Mouse (Mus musculus) forebrain, embryonic 14.5 days (tissue): ENCODE results near the gene Traf3. TPM values are rescaled to one million over a fixed set of nuclear protein-coding genes. Genes with fewer than 3 reads are reported as not detected.

ENCODE experiments used
- ATAC-seq: fragments of 200-750 bp; cut with Nextera tagmentation; 2 replicates; pipeline ENCODE4 v1.8.0; 2017; ENCODE audit warnings: mild to moderate bottlenecking, moderate library complexity
- DNase-seq: peaks from one replicate; pipeline ENCODE4 v3.0.0-alpha.2; 2015; ENCODE audit warnings: low spot score
- H3K27ac ChIP-seq: fragments of 300-500 bp; sonication (generic); 2 replicates; pipeline ENCODE4 v1.5.1; 2014; ENCODE audit warnings: low read depth, mild to moderate bottlenecking, control low read depth, low read length, moderate library complexity
- H3K27me3 ChIP-seq: fragments of 300-500 bp; sonication (generic); replicated peaks from 2 replicates; pipeline ENCODE4 v1.6.1; 2014; ENCODE audit warnings: low read length, control low read depth, mixed read lengths; ENCODE audit not compliant: control insufficient read depth, insufficient read depth
- H3K36me3 ChIP-seq: fragments of 300-500 bp; sonication (generic); 2 replicates; pipeline ENCODE4 v1.6.1; 2014; ENCODE audit warnings: low read length, control low read depth; ENCODE audit not compliant: control insufficient read depth, insufficient read depth
- H3K4me1 ChIP-seq: fragments of 300-500 bp; sonication (generic); 2 replicates; pipeline ENCODE4 v1.6.1; 2014; ENCODE audit warnings: antibody characterized with exemption, low read length, control low read depth; ENCODE audit not compliant: control insufficient read depth, insufficient read depth
- H3K4me2 ChIP-seq: fragments of 300-500 bp; sonication (generic); 2 replicates; pipeline ENCODE4 v1.6.1; 2014; ENCODE audit warnings: mild to moderate bottlenecking, control low read depth, low read length
- H3K4me3 ChIP-seq: fragments of 300-500 bp; sonication (generic); 2 replicates; pipeline ENCODE4 v1.5.1; 2014; ENCODE audit warnings: low read depth, low read length, control low read depth
- H3K9ac ChIP-seq: fragments of 300-500 bp; sonication (generic); 2 replicates; pipeline ENCODE4 v1.6.1; 2014; ENCODE audit warnings: mild to moderate bottlenecking, low read length, control low read depth, moderate library complexity
- H3K9me3 ChIP-seq: fragments of 300-500 bp; sonication (generic); replicated peaks from 2 replicates; pipeline ENCODE4 v1.6.1; 2016; ENCODE audit warnings: low read length, control low read depth, mixed read lengths; ENCODE audit not compliant: control insufficient read depth
- WGBS: fragments of 180-500 bp; shearing (Covaris S2); extraction: QIAGEN DNeasy Blood & Tissue Kit; methylation state at CpG from one replicate; pipeline ENCODE4 v1.1.7; 2014; 5-methylcytosine and 5-hydroxymethylcytosine counted together
- polyA plus RNA-seq: library from polyadenylated mRNA; unstranded; fragments of >200 nt; fragmentation: Nextera tagmentation; extraction: Ambion mirVana; gene quantifications from 2 replicates; pipeline ENCODE4 v1.2.1, GENCODE M21; 2014

The Traf3 gene
- polyA plus RNA-seq, 1 experiment from 2014 or later: 9.8 TPM

- H3K4me1 ChIP-seq: peaks cover 10% of the 10 kb centered on the region; the same call in 1 of the 2 replicates
- peak overlapping the region; percentile 55 for H3K9ac ChIP-seq
- no peak overlapping the region for H3K27ac ChIP-seq
- no peaks in the 10 kb centered on the region for H3K36me3 ChIP-seq
- H3K4me3 ChIP-seq: peak overlapping the region; percentile 38
- ATAC-seq (peak; percentile 22; the same call in 1 of the 2 replicates), DNase-seq (no peak)
- H3K4me2 ChIP-seq: peak overlapping the region; percentile 67
- H3K9me3 ChIP-seq: no peaks in the 10 kb centered on the region
- under 1% methylated on average over 51 of the region's 58 CpGs for WGBS
- peaks cover 69% of the 10 kb centered on the region for H3K27me3 ChIP-seq
Measured at GRCm38 (mm10) chr12:111275150-111275841, 109.1 kb downstream of the Traf3 start.

- H3K27ac ChIP-seq: no peak overlapping the region
- peaks cover 10% of the 10 kb centered on the region; the same call in 1 of the 2 replicates for H3K4me1 ChIP-seq
- no peak overlapping the region for H3K4me3 ChIP-seq
- H3K27me3 ChIP-seq: peaks cover 58% of the 10 kb centered on the region
- 51% methylated on average over 6 of the region's 6 CpGs for WGBS
- H3K9me3 ChIP-seq: no peaks in the 10 kb centered on the region
- H3K4me2 ChIP-seq: no peak overlapping the region
- no peak overlapping the region for H3K9ac ChIP-seq
- DNase-seq (no peak), ATAC-seq (no peak)
- H3K36me3 ChIP-seq: no peaks in the 10 kb centered on the region
Measured at GRCm38 (mm10) chr12:111276371-111276770, 110.2 kb downstream of the Traf3 start.

GRCm38 (mm10) chr12:111283573-111283972 is 117.4 kb downstream of the Traf3 start:
- H3K9me3 ChIP-seq: no peaks in the 10 kb centered on the region
- no peaks in the 10 kb centered on the region for H3K36me3 ChIP-seq
- DNase-seq (no peak), ATAC-seq (no peak)
- H3K9ac ChIP-seq: no peak overlapping the region
- H3K4me2 ChIP-seq: no peak overlapping the region
- H3K4me3 ChIP-seq: no peak overlapping the region
- H3K4me1 ChIP-seq: no peaks in the 10 kb centered on the region
- H3K27ac ChIP-seq: no peak overlapping the region
- 56% methylated on average over 4 of the region's 4 CpGs for WGBS
- H3K27me3 ChIP-seq: no peaks in the 10 kb centered on the region

GRCm38 (mm10) chr12:111284532-111284931 is 118.4 kb downstream of the Traf3 start:
- ATAC-seq (no peak), DNase-seq (no peak)
- H3K4me2 ChIP-seq: peak overlapping the region; percentile 20; the same call in 1 of the 2 replicates
- no peaks in the 10 kb centered on the region for H3K27me3 ChIP-seq
- H3K4me1 ChIP-seq: no peaks in the 10 kb centered on the region
- H3K9me3 ChIP-seq: no peaks in the 10 kb centered on the region
- WGBS: 30% methylated on average over 10 of the region's 10 CpGs
- H3K4me3 ChIP-seq: no peak overlapping the region
- no peaks in the 10 kb centered on the region for H3K36me3 ChIP-seq
- no peak overlapping the region for H3K9ac ChIP-seq
- H3K27ac ChIP-seq: no peak overlapping the region

GRCm38 (mm10) chr12:111293025-111293424 is 126.9 kb downstream of the Traf3 start:
- WGBS: 91% methylated on average over 12 of the region's 12 CpGs
- ATAC-seq: no peak
- no peak overlapping the region for H3K4me3 ChIP-seq
- H3K4me1 ChIP-seq: no peaks in the 10 kb centered on the region
- H3K4me2 ChIP-seq: no peak overlapping the region
- no peaks in the 10 kb centered on the region for H3K27me3 ChIP-seq
- DNase-seq: no peak
- no peaks in the 10 kb centered on the region for H3K9me3 ChIP-seq
- H3K27ac ChIP-seq: no peak overlapping the region
- no peak overlapping the region for H3K9ac ChIP-seq
- peaks cover 66% of the 10 kb centered on the region for H3K36me3 ChIP-seq

- no peaks in the 10 kb centered on the region for H3K27me3 ChIP-seq
- no peaks in the 10 kb centered on the region for H3K4me1 ChIP-seq
- H3K4me2 ChIP-seq: no peak overlapping the region
- DNase-seq: no peak
- peaks cover 90% of the 10 kb centered on the region for H3K36me3 ChIP-seq
- ATAC-seq: no peak
- 95% methylated on average over 27 of the region's 27 CpGs for WGBS
- no peaks in the 10 kb centered on the region for H3K9me3 ChIP-seq
- no peak overlapping the region for H3K9ac ChIP-seq
- no peak overlapping the region for H3K27ac ChIP-seq
- no peak overlapping the region for H3K4me3 ChIP-seq
Measured at GRCm38 (mm10) chr12:111301322-111302017, 135.3 kb downstream of the Traf3 start.

GRCm38 (mm10) chr12:111302018-111302345 is 135.8 kb downstream of the Traf3 start:
- no peak overlapping the region for H3K4me2 ChIP-seq
- H3K27me3 ChIP-seq: no peaks in the 10 kb centered on the region
- WGBS: 96% methylated on average over 14 of the region's 14 CpGs
- no peak for ATAC-seq
- no peak for DNase-seq
- H3K27ac ChIP-seq: no peak overlapping the region
- H3K9me3 ChIP-seq: no peaks in the 10 kb centered on the region
- H3K9ac ChIP-seq: no peak overlapping the region
- H3K4me1 ChIP-seq: no peaks in the 10 kb centered on the region
- no peak overlapping the region for H3K4me3 ChIP-seq
- peaks cover 90% of the 10 kb centered on the region for H3K36me3 ChIP-seq

GRCm38 (mm10) chr12:111303702-111304337 is 137.7 kb downstream of the Traf3 start:
- Histone ChIP-seq H3K27ac (no peak overlapping the region), H3K4me1 (no peaks in the 10 kb centered on the region), H3K36me3 (peaks cover 88% of the 10 kb centered on the region), H3K9ac (no peak overlapping the region), H3K27me3 (no peaks in the 10 kb centered on the region), H3K4me2 (no peak overlapping the region), H3K4me3 (no peak overlapping the region), H3K9me3 (no peaks in the 10 kb centered on the region)
- ATAC-seq (no peak), DNase-seq (no peak)
- 92% methylated on average over 8 of the region's 8 CpGs for WGBS

GRCm38 (mm10) chr12:111306821-111307220 is 140.7 kb downstream of the Traf3 start:
- Histone ChIP-seq H3K4me1 (no peaks in the 10 kb centered on the region), H3K27me3 (no peaks in the 10 kb centered on the region), H3K9me3 (no peaks in the 10 kb centered on the region), H3K27ac (no peak overlapping the region), H3K4me2 (no peak overlapping the region), H3K9ac (no peak overlapping the region), H3K4me3 (no peak overlapping the region), H3K36me3 (peaks cover 92% of the 10 kb centered on the region)
- ATAC-seq (no peak), DNase-seq (no peak)
- 87% methylated on average over 8 of the region's 8 CpGs for WGBS
